Mouse (Mus musculus): ENCODE measurements around the gene Hrc. TPM values are rescaled to one million over a fixed set of nuclear protein-coding genes. Genes with fewer than 3 reads are reported as not detected.

Hrc gene
- polyA plus RNA-seq, 1 experiment from 2014 or later, result 26.6 TPM

DNA sequence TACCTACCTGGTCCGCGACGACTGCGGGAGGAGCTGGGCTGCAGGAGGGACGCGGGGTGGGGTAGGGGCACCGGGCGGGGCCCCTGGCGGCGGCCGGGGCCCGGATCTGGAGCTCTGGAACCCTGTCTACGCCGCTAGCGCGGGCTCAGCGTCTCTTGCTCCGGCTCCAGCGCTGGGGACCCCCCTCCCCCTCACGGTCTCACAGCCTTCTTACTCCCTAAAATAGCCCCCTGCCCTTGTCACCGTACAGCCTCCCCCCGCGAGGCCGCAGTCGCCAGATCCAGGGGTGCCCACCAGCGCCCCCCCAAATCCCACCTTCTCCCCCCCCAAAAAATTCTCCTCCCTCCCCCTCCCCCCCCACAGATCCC is 31.5 kb downstream of the Hrc start, which contains the start of gene Ppfia3:
TSS of gene Ppfia3 (minus strand) at position 368 of the 368 bp plus-strand sequence.
- Histone ChIP-seq H3K36me3 (ENCODE audit: control insufficient read depth, insufficient read depth) (no peaks in the 10 kb centered on the region), H3K9me3 (replicated peaks; ENCODE audit: control insufficient read depth, low read length) (no peaks in the 10 kb centered on the region), H3K27me3 (ENCODE audit: control insufficient read depth, insufficient read depth, low read length) (peaks cover 53% of the 10 kb centered on the region), H3K27ac (ENCODE audit: low read length) (peak within 1 kb of the TSS; percentile 46), H3K4me3 (ENCODE audit: low read length) (peak within 1 kb of the TSS; percentile 65), H3K4me1 (ENCODE audit: control insufficient read depth, insufficient read depth, low read length) (peaks cover 23% of the 10 kb centered on the region), H3K4me2 (ENCODE audit: low read depth, low read length) (peak within 1 kb of the TSS; percentile 98), H3K9ac (ENCODE audit: low read length) (peak within 1 kb of the TSS; percentile 67)
- 0% methylated on average over 20 of the region's 26 CpGs for WGBS
- ATAC-seq (replicated peaks; ENCODE audit: extremely low read depth, insufficient read depth, low FRiP score), result no peak

DNA sequence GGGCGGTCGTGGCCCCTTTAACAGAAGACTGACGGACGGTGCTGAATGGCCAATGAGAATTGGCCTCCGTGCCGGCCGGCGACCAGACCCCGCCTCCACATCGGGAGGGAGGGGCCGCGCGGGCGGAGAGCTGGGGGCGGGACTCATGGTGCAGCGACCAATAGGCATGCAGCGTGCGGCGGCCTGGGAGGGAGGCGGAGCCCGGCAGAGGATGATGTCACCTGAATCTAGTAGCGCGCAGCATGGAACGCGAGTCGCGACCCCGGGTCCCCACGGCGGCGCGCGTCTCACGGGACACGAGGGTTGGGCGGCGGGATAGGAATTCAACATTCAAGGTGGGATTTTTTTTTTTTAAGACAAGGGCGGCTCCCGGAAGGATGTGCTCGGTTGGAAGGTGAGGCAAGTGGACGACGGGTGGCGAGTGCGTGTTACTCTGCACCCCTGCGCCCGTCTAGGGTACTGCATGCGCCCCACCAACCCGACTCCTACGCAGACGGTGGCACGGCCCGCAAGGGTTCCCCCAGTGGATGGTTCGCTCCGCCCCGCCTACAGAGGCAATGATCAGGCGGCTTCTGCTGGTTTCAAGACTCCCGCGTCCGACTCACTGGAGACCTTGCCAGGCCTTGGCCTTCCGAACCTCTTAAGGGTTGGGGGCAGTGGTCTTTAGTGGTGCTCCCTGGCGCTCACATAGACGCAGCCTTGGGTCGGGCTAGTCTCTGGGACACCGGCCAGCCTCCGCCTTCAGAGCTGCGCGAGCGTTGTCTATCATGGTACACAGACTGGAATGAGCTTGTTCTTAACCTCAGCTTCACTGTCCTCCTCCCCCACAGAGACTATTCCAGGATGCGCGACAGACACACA is 32.2 kb downstream of the Hrc start:
- H3K4me1 ChIP-seq (ENCODE audit: control insufficient read depth, insufficient read depth, low read length), result peaks cover 19% of the 10 kb centered on the region
- H3K27me3 ChIP-seq (ENCODE audit: control insufficient read depth, insufficient read depth, low read length), result peaks cover 46% of the 10 kb centered on the region
- peak overlapping the region; percentile 65 for H3K4me3 ChIP-seq (ENCODE audit: low read length)
- H3K36me3 ChIP-seq (ENCODE audit: control insufficient read depth, insufficient read depth), result no peaks in the 10 kb centered on the region
- under 1% methylated on average over 70 of the region's 70 CpGs for WGBS
- peak overlapping the region; percentile 46 for H3K27ac ChIP-seq (ENCODE audit: low read length)
- peak overlapping the region; percentile 98 for H3K4me2 ChIP-seq (ENCODE audit: low read depth, low read length)
- H3K9me3 ChIP-seq (replicated peaks; ENCODE audit: control insufficient read depth, low read length), result no peaks in the 10 kb centered on the region
- peak; percentile 90 for ATAC-seq (replicated peaks; ENCODE audit: extremely low read depth, insufficient read depth, low FRiP score)
- peak overlapping the region; percentile 67 for H3K9ac ChIP-seq (ENCODE audit: low read length)

DNA sequence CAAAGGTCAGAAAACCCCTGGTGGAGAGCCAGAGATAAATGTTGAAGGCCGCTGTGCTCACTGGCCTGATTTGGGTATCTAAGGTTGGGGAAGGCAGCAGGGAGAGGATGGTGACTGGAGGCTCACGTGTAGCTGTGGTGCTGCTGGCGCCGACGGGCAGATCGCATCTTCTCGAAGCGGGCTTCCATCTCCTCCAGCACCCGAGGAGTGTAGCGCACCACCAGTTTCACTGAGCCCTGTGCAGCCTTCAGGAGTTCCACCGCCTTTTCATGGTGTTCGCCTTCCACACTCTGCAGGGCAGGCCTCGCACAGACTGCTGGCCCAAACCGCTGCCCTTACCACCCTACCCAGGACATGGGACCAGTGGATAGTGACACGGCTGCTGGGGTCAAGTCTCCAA is 33.1 kb downstream of the Hrc start:
- Histone ChIP-seq H3K4me3 (ENCODE audit: low read length) (no peak overlapping the region), H3K27ac (ENCODE audit: low read length) (no peak overlapping the region), H3K4me1 (ENCODE audit: control insufficient read depth, insufficient read depth, low read length) (peaks cover 19% of the 10 kb centered on the region), H3K4me2 (ENCODE audit: low read depth, low read length) (no peak overlapping the region), H3K9me3 (replicated peaks; ENCODE audit: control insufficient read depth, low read length) (no peaks in the 10 kb centered on the region), H3K27me3 (ENCODE audit: control insufficient read depth, insufficient read depth, low read length) (peaks cover 37% of the 10 kb centered on the region), H3K9ac (ENCODE audit: low read length) (no peak overlapping the region; the same call in 1 of the 2 replicates), H3K36me3 (ENCODE audit: control insufficient read depth, insufficient read depth) (no peaks in the 10 kb centered on the region)
- no peak for ATAC-seq (replicated peaks; ENCODE audit: extremely low read depth, insufficient read depth, low FRiP score)
- 78% methylated on average over 15 of the region's 15 CpGs for WGBS

DNA sequence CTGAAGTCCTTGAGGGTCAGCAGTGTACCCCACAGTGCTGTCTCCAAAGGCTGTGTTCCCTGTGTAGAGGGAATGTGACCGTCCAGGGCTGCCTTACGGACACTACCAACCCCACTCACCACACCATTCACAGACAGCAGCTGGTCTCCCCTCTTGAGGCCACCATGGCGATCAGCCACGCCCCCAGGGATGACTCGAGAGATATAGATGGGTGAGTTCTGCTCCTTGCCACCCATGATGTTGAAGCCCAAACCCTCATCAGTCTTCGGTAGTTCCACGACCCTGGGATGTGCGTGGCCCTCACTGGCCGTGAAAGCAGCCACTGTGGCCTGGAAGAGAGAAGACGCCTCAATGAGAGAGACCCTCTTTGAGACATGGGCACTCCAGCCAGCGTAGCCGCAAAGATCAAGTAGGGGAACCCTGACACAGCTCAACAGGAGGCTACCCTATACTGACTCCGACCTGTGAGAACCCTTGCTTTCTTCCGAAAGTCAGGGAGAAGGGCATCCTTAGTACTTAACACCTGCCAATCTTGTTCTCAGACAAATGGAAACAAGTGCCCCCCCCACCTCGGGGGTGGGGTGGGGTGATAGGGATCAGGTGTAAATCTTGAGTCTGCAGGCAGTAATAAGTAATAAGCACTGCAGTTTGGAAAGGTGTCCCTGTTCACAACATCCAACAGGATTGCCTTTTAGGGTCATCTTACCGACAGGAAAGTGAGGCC is 34.1 kb downstream of the Hrc start:
- H3K4me2 ChIP-seq (ENCODE audit: low read depth, low read length), result no peak overlapping the region
- no peak overlapping the region for H3K9ac ChIP-seq (ENCODE audit: low read length)
- peaks cover 30% of the 10 kb centered on the region for H3K27me3 ChIP-seq (ENCODE audit: control insufficient read depth, insufficient read depth, low read length)
- H3K4me3 ChIP-seq (ENCODE audit: low read length), result no peak overlapping the region
- no peaks in the 10 kb centered on the region for H3K9me3 ChIP-seq (replicated peaks; ENCODE audit: control insufficient read depth, low read length)
- H3K4me1 ChIP-seq (ENCODE audit: control insufficient read depth, insufficient read depth, low read length), result peaks cover 19% of the 10 kb centered on the region
- no peak for ATAC-seq (replicated peaks; ENCODE audit: extremely low read depth, insufficient read depth, low FRiP score)
- WGBS, result 75% methylated on average over 16 of the region's 16 CpGs
- H3K27ac ChIP-seq (ENCODE audit: low read length), result no peak overlapping the region
- H3K36me3 ChIP-seq (ENCODE audit: control insufficient read depth, insufficient read depth), result no peaks in the 10 kb centered on the region

DNA sequence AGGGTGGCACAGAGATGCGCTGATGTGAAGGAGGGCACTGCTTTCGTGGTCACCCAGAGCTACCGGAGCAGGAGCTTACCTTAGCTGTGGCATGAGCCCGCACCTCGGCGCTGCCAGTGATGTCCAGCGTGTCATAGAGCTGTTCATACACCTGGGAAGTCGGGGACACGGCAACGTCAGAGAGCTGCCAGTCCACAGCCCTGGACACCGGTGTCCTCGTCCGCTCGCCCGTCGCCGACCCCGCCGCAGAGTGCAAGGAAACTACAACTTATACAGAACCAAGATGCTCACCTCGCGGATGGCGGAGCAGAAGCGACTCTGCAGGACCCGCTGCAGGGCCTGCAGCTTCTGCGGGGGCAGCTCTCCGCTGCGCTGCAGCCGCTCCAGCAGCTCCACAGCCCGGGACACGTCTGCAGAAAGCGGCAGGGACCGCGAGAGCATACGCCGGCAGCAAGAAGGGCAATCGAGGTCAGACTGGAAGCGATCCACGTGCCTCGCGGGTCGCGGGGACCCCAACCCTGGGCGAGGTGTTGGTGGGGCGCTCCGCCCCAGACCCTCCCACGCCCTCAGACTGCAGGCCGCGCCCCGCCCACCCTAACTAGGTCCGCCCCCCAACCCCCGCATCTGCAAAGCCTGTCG is 34.9 kb downstream of the Hrc start:
- 8% methylated on average over 52 of the region's 52 CpGs for WGBS
- ATAC-seq (replicated peaks; ENCODE audit: extremely low read depth, insufficient read depth, low FRiP score), result peak; percentile 0; the same call in 1 of the 2 replicates
- H3K4me3 ChIP-seq (ENCODE audit: low read length), result peak overlapping the region; percentile 60
- no peaks in the 10 kb centered on the region for H3K36me3 ChIP-seq (ENCODE audit: control insufficient read depth, insufficient read depth)
- peaks cover 19% of the 10 kb centered on the region for H3K4me1 ChIP-seq (ENCODE audit: control insufficient read depth, insufficient read depth, low read length)
- H3K4me2 ChIP-seq (ENCODE audit: low read depth, low read length), result peak overlapping the region; percentile 95
- peaks cover 24% of the 10 kb centered on the region for H3K27me3 ChIP-seq (ENCODE audit: control insufficient read depth, insufficient read depth, low read length)
- H3K27ac ChIP-seq (ENCODE audit: low read length), result no peak overlapping the region
- H3K9ac ChIP-seq (ENCODE audit: low read length), result peak overlapping the region; percentile 69
- H3K9me3 ChIP-seq (replicated peaks; ENCODE audit: control insufficient read depth, low read length), result no peaks in the 10 kb centered on the region

DNA sequence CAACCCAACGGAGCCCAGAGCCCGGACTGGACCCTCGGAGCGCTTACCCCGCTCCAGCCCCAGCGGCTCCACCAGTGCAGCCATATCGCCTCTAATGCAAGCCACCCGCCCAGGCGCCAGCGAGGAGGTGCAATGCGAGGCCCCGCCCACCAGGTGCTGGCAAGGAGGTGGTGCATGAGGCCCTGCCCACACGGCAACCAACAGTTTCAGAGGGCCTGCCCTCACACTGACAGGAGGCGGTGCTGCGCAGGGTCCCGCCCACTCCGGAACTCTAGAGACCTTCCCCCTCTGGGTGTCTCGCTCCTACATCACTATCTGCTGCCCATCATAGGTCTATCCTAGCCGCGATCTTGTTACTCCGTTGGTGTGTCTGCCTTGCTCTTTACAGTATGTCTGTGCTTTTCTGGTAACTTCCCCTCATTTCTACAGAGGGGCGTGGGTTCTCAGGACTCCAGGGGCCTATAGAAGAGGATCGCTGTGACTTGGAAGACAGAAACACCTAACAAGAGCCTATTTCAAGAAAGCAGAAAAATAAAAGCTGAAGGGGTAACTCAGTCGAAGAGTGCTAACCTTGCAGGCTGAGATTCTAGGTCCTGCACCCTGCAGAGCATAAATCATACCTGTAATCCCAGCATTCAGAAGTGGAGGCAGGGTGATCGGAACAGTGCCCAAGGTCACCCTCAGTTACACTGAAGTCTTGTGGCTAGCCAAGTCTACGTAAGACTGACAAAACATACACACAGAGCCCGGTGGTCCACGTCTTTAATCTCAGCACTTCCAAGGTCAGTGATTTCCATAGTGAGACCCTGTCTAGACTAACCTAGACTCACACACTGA is 35.6 kb downstream of the Hrc start, which contains the start of gene Lin7b:
TSS of gene Lin7b (minus strand) at position 109 of the 837 bp plus-strand sequence.
- ATAC-seq (replicated peaks; ENCODE audit: extremely low read depth, insufficient read depth, low FRiP score), result peak; percentile 56
- Histone ChIP-seq H3K9ac (ENCODE audit: low read length) (peak within 1 kb of the TSS; percentile 69), H3K4me2 (ENCODE audit: low read depth, low read length) (peak within 1 kb of the TSS; percentile 95), H3K27me3 (ENCODE audit: control insufficient read depth, insufficient read depth, low read length) (peaks cover 17% of the 10 kb centered on the region), H3K4me3 (ENCODE audit: low read length) (peak within 1 kb of the TSS; percentile 60), H3K4me1 (ENCODE audit: control insufficient read depth, insufficient read depth, low read length) (peaks cover 19% of the 10 kb centered on the region), H3K36me3 (ENCODE audit: control insufficient read depth, insufficient read depth) (peaks cover 3% of the 10 kb centered on the region; the same call in 1 of the 2 replicates), H3K9me3 (replicated peaks; ENCODE audit: control insufficient read depth, low read length) (no peaks in the 10 kb centered on the region), H3K27ac (ENCODE audit: low read length) (no peak within 1 kb of the TSS)
- 9% methylated on average over 28 of the region's 28 CpGs for WGBS

DNA sequence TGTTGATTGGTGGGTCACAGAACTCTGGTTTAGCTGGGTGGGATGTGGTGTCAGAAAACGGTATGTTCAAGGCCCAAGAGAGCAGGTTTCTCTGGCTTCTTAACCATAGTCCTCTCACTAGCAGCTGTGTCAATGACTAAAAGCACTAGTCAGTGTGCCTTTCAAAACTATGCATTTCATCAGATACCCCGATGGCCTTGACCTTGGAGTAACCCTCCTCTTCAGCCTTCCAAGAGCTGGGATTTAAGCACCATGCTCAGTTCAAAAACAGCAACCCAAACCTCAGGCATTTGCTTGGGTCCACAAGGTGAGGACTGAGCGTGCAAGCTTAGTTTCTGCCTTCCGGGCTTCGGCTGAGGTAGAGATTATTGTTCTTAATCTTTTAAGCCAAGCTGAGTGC is 37.3 kb downstream of the Hrc start:
- Histone ChIP-seq H3K4me1 (ENCODE audit: control insufficient read depth, insufficient read depth, low read length) (peaks cover 14% of the 10 kb centered on the region), H3K36me3 (ENCODE audit: control insufficient read depth, insufficient read depth) (peaks cover 20% of the 10 kb centered on the region), H3K27me3 (ENCODE audit: control insufficient read depth, insufficient read depth, low read length) (peaks cover 17% of the 10 kb centered on the region), H3K9ac (ENCODE audit: low read length) (no peak overlapping the region), H3K27ac (ENCODE audit: low read length) (no peak overlapping the region), H3K4me3 (ENCODE audit: low read length) (no peak overlapping the region), H3K4me2 (ENCODE audit: low read depth, low read length) (no peak overlapping the region), H3K9me3 (replicated peaks; ENCODE audit: control insufficient read depth, low read length) (no peaks in the 10 kb centered on the region)
- no peak for ATAC-seq (replicated peaks; ENCODE audit: extremely low read depth, insufficient read depth, low FRiP score)
- WGBS, result 75% methylated on average over 5 of the region's 5 CpGs

DNA sequence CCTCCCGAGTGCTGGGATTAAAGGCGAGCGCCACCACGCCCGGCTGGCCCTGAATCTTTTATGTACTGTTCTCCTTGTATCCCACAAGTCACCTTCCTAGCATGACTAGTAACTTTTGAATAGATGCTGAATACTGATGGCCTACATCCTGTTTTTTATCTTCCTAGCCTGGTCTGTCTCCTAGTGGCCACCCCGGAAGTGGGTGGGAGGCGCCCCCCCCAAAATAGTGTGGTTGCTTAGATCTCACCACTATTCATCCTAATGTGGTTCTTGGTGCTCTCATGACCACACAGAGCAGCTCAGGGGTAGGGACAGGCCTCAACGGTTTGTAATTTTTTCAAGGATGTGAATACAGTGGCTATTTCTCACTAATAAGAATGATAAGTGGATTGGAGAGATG is 39.5 kb downstream of the Hrc start:
- Histone ChIP-seq H3K27ac (ENCODE audit: low read length) (no peak overlapping the region), H3K4me2 (ENCODE audit: low read depth, low read length) (no peak overlapping the region), H3K36me3 (ENCODE audit: control insufficient read depth, insufficient read depth) (peaks cover 41% of the 10 kb centered on the region), H3K4me1 (ENCODE audit: control insufficient read depth, insufficient read depth, low read length) (peaks cover 10% of the 10 kb centered on the region), H3K9me3 (replicated peaks; ENCODE audit: control insufficient read depth, low read length) (no peaks in the 10 kb centered on the region), H3K9ac (ENCODE audit: low read length) (no peak overlapping the region), H3K4me3 (ENCODE audit: low read length) (no peak overlapping the region), H3K27me3 (ENCODE audit: control insufficient read depth, insufficient read depth, low read length) (peaks cover 1% of the 10 kb centered on the region)
- WGBS, result 90% methylated on average over 8 of the region's 8 CpGs
- no peak for ATAC-seq (replicated peaks; ENCODE audit: extremely low read depth, insufficient read depth, low FRiP score)
